Mouse (Mus musculus): ENCODE data around the gene Cpxm1. TPM values are rescaled to one million over a fixed set of nuclear protein-coding genes. Genes with fewer than 3 reads are reported as not detected.

Cpxm1 gene
- polyA plus RNA-seq (2014; fragmentation: Nextera tagmentation; extraction: Ambion mirVana): 35.8 and 40.8 TPM in 2 replicates

DNA sequence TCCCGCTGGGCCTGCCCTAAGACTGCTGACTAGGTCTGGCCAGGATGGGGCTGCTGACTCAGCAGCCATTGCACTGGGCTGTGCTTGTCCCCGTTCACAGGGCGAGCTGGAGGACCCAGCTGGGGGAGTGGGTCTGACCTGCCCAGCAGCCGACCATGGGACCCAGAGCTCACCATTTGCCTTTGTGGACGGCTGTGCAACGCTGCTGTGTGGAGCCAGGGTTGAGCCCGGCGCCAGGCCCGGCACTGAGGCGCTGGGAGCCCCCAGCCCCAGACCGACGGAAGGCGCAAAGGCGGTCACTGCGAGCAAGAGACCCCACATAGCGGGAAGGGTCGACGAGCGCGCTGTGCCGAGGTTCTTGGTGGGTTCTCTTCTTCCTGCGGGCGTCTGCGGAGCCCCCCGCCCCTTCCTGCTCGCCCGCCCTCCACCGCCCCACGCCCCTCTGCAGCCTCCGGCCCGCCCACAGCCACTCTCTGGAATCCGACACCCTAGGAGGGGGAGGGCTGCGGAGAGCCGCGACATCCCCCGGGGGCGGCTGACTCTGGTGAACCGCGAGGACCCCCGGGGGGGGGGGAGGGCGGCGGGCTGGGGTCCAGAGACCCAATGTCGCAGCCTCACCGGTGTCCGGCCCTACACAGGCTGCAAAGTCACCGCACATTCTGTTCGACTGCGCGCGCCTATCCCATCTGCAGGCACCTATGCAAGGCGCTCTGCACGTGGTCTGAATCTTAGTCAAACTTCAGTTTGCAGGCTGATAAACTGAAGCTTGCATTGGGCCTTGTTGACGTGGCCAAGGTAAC, at the start of gene Cpxm1:
Gene Cpxm1 (minus strand): TSS at position 389 of the 800 bp plus-strand sequence.
- peaks cover 27% of the 10 kb centered on the region for H3K36me3 ChIP-seq (ENCODE audit: control insufficient read depth, insufficient read depth, low read length)

DNA sequence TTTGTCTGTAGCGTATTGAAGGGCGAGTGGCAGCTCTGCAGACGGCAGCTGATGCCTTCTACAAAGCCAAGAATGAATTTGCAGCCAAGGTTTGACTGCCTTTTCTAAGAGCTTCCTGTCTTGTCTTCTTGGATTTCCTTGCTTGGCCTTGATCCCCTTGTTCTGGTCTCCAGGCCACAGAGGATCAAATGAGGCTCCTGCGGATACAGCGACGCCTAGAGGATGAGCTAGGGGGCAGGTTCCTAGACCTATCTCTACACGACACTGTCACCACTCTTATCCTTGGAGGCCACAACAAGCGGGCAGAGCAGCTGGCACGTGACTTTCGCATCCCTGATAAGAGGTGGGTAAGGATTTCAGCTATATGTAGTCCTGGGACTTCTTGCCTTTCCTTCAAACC, 44.8 kb upstream of the Cpxm1 start:
- Histone ChIP-seq H3K9ac (ENCODE audit: low read length) (no peak overlapping the region), H3K36me3 (ENCODE audit: control insufficient read depth, insufficient read depth, low read length) (peaks cover 84% of the 10 kb centered on the region), H3K9me3 (ENCODE audit: control insufficient read depth, low read length) (no peaks in the 10 kb centered on the region), H3K4me2 (ENCODE audit: low read length) (no peak overlapping the region), H3K27ac (ENCODE audit: low read depth) (no peak overlapping the region), H3K4me1 (replicated peaks; ENCODE audit: control insufficient read depth, insufficient read depth, low read length) (no peaks in the 10 kb centered on the region), H3K4me3 (ENCODE audit: low read depth, low read length) (no peak overlapping the region), H3K27me3 (replicated peaks; ENCODE audit: control insufficient read depth, insufficient read depth, low read length) (no peaks in the 10 kb centered on the region)
- ATAC-seq (replicated peaks; ENCODE audit: low FRiP score, low TSS enrichment, low read depth) (no peak), DNase-seq (ENCODE audit: low spot score) (no peak)
- 82% methylated on average over 10 of the region's 10 CpGs for WGBS

More for the DNA sequence above, at the start of gene Cpxm1:
- DNase-seq (ENCODE audit: low spot score): peak; percentile 87
- Histone ChIP-seq H3K9me3 (ENCODE audit: control insufficient read depth, low read length) (no peaks in the 10 kb centered on the region), H3K4me3 (ENCODE audit: low read depth, low read length) (peak within 1 kb of the TSS; percentile 61), H3K27ac (ENCODE audit: low read depth) (peak within 1 kb of the TSS; percentile 24; the same call in 1 of the 2 replicates), H3K9ac (ENCODE audit: low read length) (peak within 1 kb of the TSS; percentile 60), H3K4me2 (ENCODE audit: low read length) (peak within 1 kb of the TSS; percentile 81), H3K27me3 (replicated peaks; ENCODE audit: control insufficient read depth, insufficient read depth, low read length) (no peaks in the 10 kb centered on the region; the same call in 1 of the 2 replicates), H3K4me1 (replicated peaks; ENCODE audit: control insufficient read depth, insufficient read depth, low read length) (peaks cover 9% of the 10 kb centered on the region; the same call in 1 of the 2 replicates)
- WGBS: under 1% methylated on average over 43 of the region's 53 CpGs
- ATAC-seq (replicated peaks; ENCODE audit: low FRiP score, low TSS enrichment, low read depth): peak; percentile 93

DNA sequence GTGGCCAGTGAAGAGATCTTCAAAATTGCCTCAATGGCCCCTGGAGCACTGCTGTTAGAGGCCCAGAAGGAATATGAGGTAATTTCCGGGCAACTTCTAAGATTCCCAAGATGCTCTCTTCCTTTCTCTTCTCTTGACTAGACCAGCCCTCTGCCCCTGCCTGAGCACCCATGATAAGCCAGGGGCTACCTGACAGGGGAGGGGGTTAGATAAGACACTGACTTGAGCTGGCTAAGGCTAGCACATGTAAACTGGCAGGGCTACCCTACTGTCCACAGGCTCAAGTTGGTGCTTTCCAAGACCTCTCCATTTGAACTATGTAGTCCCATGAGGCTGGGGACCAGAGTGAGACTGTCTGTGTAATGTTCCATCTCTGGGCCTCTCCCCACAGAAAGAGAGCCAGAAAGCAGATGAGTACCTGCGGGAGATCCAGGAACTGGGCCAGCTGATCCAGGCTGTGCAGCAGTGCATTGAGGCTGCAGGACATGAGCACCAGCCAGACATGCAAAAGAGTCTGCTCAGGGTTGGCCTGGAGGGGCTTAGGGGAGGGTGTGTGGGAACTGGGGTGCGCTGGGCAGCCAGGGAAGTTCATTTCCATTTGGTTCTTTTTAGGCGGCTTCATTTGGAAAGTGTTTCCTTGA, 42.6 kb upstream of the Cpxm1 start:
- ATAC-seq (replicated peaks; ENCODE audit: low FRiP score, low TSS enrichment, low read depth): no peak; the same call in 1 of the 2 replicates
- no peak overlapping the region for H3K4me3 ChIP-seq (ENCODE audit: low read depth, low read length)
- H3K4me1 ChIP-seq (replicated peaks; ENCODE audit: control insufficient read depth, insufficient read depth, low read length): no peaks in the 10 kb centered on the region
- peaks cover 74% of the 10 kb centered on the region for H3K36me3 ChIP-seq (ENCODE audit: control insufficient read depth, insufficient read depth, low read length)
- H3K9ac ChIP-seq (ENCODE audit: low read length): no peak overlapping the region
- H3K27me3 ChIP-seq (replicated peaks; ENCODE audit: control insufficient read depth, insufficient read depth, low read length): no peaks in the 10 kb centered on the region
- H3K27ac ChIP-seq (ENCODE audit: low read depth): no peak overlapping the region
- DNase-seq (ENCODE audit: low spot score): no peak
- no peak overlapping the region for H3K4me2 ChIP-seq (ENCODE audit: low read length)
- H3K9me3 ChIP-seq (ENCODE audit: control insufficient read depth, low read length): no peaks in the 10 kb centered on the region
- WGBS: 91% methylated on average over 4 of the region's 4 CpGs

DNA sequence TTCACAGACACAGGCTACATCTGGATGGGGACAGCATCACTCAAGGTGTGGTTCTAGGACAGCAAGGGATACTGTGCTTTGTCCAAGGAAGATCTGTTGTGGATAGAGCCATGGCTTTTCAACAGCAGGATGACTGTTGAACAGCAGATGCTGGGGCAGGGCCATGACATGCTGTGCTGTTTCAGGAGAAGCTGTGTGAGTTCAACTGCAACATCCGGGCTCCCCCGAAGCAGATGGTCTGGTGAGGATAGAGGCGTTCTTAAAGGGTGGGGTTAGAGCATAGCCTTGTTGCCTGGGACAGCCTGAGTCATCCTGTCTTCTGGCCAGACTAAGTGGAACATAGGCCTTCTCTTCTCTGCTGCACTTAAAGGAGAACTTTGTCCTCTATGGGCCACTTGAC, 41.5 kb upstream of the Cpxm1 start:
- WGBS: 82% methylated on average over 3 of the region's 3 CpGs

DNA sequence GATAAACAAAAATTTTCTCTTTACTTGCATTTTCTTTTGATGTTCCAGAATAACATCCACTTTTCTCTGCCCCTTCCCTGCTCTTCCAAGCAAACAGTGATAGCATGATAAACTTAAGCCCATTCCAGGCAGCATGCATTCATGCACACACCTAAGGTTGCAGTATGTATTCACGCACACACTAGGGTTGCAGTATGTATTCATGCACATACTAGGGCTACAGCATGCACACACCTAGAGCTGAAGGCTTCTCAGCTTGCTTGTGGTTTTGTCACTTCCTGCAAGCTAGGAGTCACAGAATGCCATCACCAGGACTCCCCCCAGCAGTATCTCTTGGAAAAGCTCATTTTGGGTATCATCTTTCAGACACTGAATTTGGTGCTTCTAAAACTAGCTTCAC, 39.4 kb upstream of the Cpxm1 start:
- 98% methylated on average over 1 of the region's 1 CpGs for WGBS
- Histone ChIP-seq H3K36me3 (ENCODE audit: control insufficient read depth, insufficient read depth, low read length) (peaks cover 47% of the 10 kb centered on the region), H3K27ac (ENCODE audit: low read depth) (no peak overlapping the region), H3K9me3 (ENCODE audit: control insufficient read depth, low read length) (no peaks in the 10 kb centered on the region), H3K9ac (ENCODE audit: low read length) (no peak overlapping the region), H3K4me1 (replicated peaks; ENCODE audit: control insufficient read depth, insufficient read depth, low read length) (no peaks in the 10 kb centered on the region), H3K4me2 (ENCODE audit: low read length) (no peak overlapping the region), H3K4me3 (ENCODE audit: low read depth, low read length) (no peak overlapping the region), H3K27me3 (replicated peaks; ENCODE audit: control insufficient read depth, insufficient read depth, low read length) (no peaks in the 10 kb centered on the region)
- no peak for ATAC-seq (replicated peaks; ENCODE audit: low FRiP score, low TSS enrichment, low read depth)
- DNase-seq (ENCODE audit: low spot score): no peak

More for the DNA sequence above, 41.5 kb upstream of the Cpxm1 start:
- H3K4me1 ChIP-seq (replicated peaks; ENCODE audit: control insufficient read depth, insufficient read depth, low read length): no peaks in the 10 kb centered on the region
- H3K4me3 ChIP-seq (ENCODE audit: low read depth, low read length): no peak overlapping the region
- DNase-seq (ENCODE audit: low spot score) (no peak), ATAC-seq (replicated peaks; ENCODE audit: low FRiP score, low TSS enrichment, low read depth) (no peak)
- no peak overlapping the region for H3K9ac ChIP-seq (ENCODE audit: low read length)
- H3K4me2 ChIP-seq (ENCODE audit: low read length): no peak overlapping the region
- H3K27me3 ChIP-seq (replicated peaks; ENCODE audit: control insufficient read depth, insufficient read depth, low read length): no peaks in the 10 kb centered on the region
- H3K36me3 ChIP-seq (ENCODE audit: control insufficient read depth, insufficient read depth, low read length): peaks cover 66% of the 10 kb centered on the region
- H3K9me3 ChIP-seq (ENCODE audit: control insufficient read depth, low read length): no peaks in the 10 kb centered on the region
- no peak overlapping the region for H3K27ac ChIP-seq (ENCODE audit: low read depth)

DNA sequence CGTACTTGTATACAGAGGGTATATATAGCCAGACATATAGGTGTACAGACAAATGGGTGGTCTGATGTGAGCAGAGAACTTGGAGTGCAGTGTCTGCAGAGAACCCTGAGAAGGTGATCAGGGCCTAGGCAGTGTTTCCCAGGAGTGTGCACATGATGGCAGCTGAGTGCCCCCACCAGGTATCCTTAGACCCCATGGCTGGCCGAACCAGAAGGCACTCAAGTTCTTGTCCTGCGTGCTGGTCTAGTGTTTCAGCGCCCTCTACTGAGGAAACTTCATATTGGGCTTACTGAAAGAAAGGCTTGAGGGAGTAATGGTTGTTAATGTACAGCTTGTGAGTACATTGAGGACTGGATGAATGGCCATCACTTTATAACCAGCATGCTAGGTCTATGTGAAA, 35.8 kb upstream of the Cpxm1 start:
- Histone ChIP-seq H3K4me3 (ENCODE audit: low read depth, low read length) (no peak overlapping the region), H3K9me3 (ENCODE audit: control insufficient read depth, low read length) (no peaks in the 10 kb centered on the region), H3K9ac (ENCODE audit: low read length) (no peak overlapping the region), H3K4me1 (replicated peaks; ENCODE audit: control insufficient read depth, insufficient read depth, low read length) (no peaks in the 10 kb centered on the region), H3K27me3 (replicated peaks; ENCODE audit: control insufficient read depth, insufficient read depth, low read length) (no peaks in the 10 kb centered on the region), H3K36me3 (ENCODE audit: control insufficient read depth, insufficient read depth, low read length) (peaks cover 16% of the 10 kb centered on the region; the same call in 1 of the 2 replicates), H3K27ac (ENCODE audit: low read depth) (no peak overlapping the region), H3K4me2 (ENCODE audit: low read length) (no peak overlapping the region)
- 23% methylated on average over 4 of the region's 4 CpGs for WGBS
- peak; percentile 59 for DNase-seq (ENCODE audit: low spot score)
- no peak for ATAC-seq (replicated peaks; ENCODE audit: low FRiP score, low TSS enrichment, low read depth)

DNA sequence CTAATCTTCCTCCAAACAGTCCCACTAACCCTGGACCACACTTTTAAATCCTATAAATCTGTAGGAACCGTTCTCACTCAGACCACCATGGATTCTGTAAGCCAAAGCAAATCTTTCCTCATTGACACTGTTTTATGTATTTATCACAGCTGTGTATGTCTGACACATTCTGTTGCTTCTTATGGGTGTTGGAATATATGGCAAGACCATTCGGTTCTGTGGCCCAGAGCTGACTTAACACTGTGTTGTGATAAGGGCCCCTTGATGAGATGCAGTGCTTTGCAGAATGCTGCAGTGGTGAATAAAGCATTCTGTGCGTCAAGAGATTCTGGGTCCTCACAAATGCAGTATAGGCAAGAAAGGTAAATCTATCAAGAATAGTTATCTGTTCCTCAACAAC, 34.8 kb upstream of the Cpxm1 start:
- ATAC-seq (replicated peaks; ENCODE audit: low FRiP score, low TSS enrichment, low read depth): no peak
- no peak for DNase-seq (ENCODE audit: low spot score)

DNA sequence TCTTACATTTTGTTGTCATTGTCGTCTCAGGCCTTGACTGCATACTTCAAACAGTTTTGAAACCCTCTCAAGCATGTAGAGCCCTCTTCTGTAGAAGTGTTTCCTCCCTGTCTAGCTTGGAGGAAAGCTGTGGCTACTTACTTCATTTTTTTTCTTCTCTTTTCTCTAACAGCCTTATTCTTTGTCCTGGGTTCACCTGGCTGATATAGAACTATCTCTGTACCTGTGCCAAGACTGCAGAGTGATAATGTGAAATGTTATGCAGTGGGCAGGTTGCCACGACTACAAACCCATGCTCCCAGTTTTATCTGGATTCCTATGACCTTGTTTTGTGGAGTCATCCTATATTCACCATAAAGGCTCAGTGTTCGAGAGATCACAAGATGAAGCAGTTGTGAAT, 33.1 kb upstream of the Cpxm1 start:
- Histone ChIP-seq H3K36me3 (ENCODE audit: control insufficient read depth, insufficient read depth, low read length) (0 out of 2 replicates have a peak, but pooled peaks cover 7% of the 10 kb centered on the region), H3K27me3 (replicated peaks; ENCODE audit: control insufficient read depth, insufficient read depth, low read length) (no peaks in the 10 kb centered on the region), H3K9ac (ENCODE audit: low read length) (no peak overlapping the region), H3K9me3 (ENCODE audit: control insufficient read depth, low read length) (no peaks in the 10 kb centered on the region), H3K4me2 (ENCODE audit: low read length) (no peak overlapping the region), H3K4me1 (replicated peaks; ENCODE audit: control insufficient read depth, insufficient read depth, low read length) (peaks cover under 1% of the 10 kb centered on the region; the same call in 1 of the 2 replicates), H3K27ac (ENCODE audit: low read depth) (no peak overlapping the region), H3K4me3 (ENCODE audit: low read depth, low read length) (no peak overlapping the region)
- ATAC-seq (replicated peaks; ENCODE audit: low FRiP score, low TSS enrichment, low read depth) (no peak), DNase-seq (ENCODE audit: low spot score) (no peak)
- 88% methylated on average over 3 of the region's 3 CpGs for WGBS

More for the DNA sequence above, 34.8 kb upstream of the Cpxm1 start:
- H3K27ac ChIP-seq (ENCODE audit: low read depth): no peak overlapping the region
- H3K9ac ChIP-seq (ENCODE audit: low read length): no peak overlapping the region
- H3K36me3 ChIP-seq (ENCODE audit: control insufficient read depth, insufficient read depth, low read length): 0 out of 2 replicates have a peak, but pooled peaks cover 7% of the 10 kb centered on the region
- 87% methylated on average over 3 of the region's 3 CpGs for WGBS
- H3K4me2 ChIP-seq (ENCODE audit: low read length): no peak overlapping the region
- no peaks in the 10 kb centered on the region for H3K27me3 ChIP-seq (replicated peaks; ENCODE audit: control insufficient read depth, insufficient read depth, low read length)
- no peaks in the 10 kb centered on the region for H3K4me1 ChIP-seq (replicated peaks; ENCODE audit: control insufficient read depth, insufficient read depth, low read length)
- H3K4me3 ChIP-seq (ENCODE audit: low read depth, low read length): no peak overlapping the region
- H3K9me3 ChIP-seq (ENCODE audit: control insufficient read depth, low read length): no peaks in the 10 kb centered on the region
